Mouse (Mus musculus) liver, embryonic 14.5 days (tissue): ENCODE results near the gene Adprm. TPM values are rescaled to one million over a fixed set of nuclear protein-coding genes. Genes with fewer than 3 reads are reported as not detected.
A peak's percentile ranks its signal among the peaks of the same experiment; 100 is the strongest.

Experiments used
- ATAC-seq: fragments of 200-750 bp; cut with Nextera tagmentation; 2 replicates; pipeline ENCODE4 v1.8.0; 2017; ENCODE audit warnings: moderate number of reproducible peaks, mild to moderate bottlenecking, moderate library complexity; ENCODE audit not compliant: insufficient read depth
- DNase-seq, 3 experiments: peaks; one replicate each; pipeline ENCODE4 v3.0.0-alpha.2; 2012 to 2013; ENCODE audit warnings: low read depth in 3 of 3, low spot score in 3 of 3
- H3K27ac ChIP-seq: fragments of 300-500 bp; sonication (generic); 2 replicates; pipeline ENCODE4 v1.5.1; 2014; ENCODE audit warnings: moderate library complexity, mild to moderate bottlenecking, control low read depth, inconsistent platforms
- H3K27me3 ChIP-seq: fragments of 300-500 bp; sonication (generic); 2 replicates; pipeline ENCODE4 v1.6.1; 2014; ENCODE audit warnings: mild to moderate bottlenecking, low read length, moderate library complexity; ENCODE audit not compliant: control insufficient read depth, insufficient read depth
- H3K36me3 ChIP-seq: fragments of 300-500 bp; sonication (generic); replicated peaks from 2 replicates; pipeline ENCODE4 v1.6.1; 2014; ENCODE audit warnings: low read depth; ENCODE audit not compliant: control insufficient read depth, insufficient read depth
- H3K4me1 ChIP-seq, 2 experiments: fragments of 200-500 bp in 1 of 2; fragments of 300-500 bp in 1 of 2; sonication (generic) in 1 of 2; replicated peaks; 2 replicates each; pipeline ENCODE4 v1.6.1; 2012 to 2014; ENCODE audit warnings: antibody characterized with exemption in 1 of 2, inconsistent platforms in 1 of 2, low read length in 1 of 2; ENCODE audit not compliant: control insufficient read depth in 2 of 2, insufficient read depth in 2 of 2
- H3K4me2 ChIP-seq: fragments of 300-500 bp; sonication (generic); 2 replicates; pipeline ENCODE4 v1.6.1; 2014; ENCODE audit warnings: low read depth, mild to moderate bottlenecking, control low read depth, moderate library complexity
- H3K4me3 ChIP-seq, 2 experiments: fragments of 200-500 bp in 1 of 2; fragments of 300-500 bp in 1 of 2; sonication (generic) in 1 of 2; 2 replicates each; pipeline ENCODE4 v1.5.1; 2012 to 2014; ENCODE audit warnings: low read depth in 2 of 2, low read length in 2 of 2, mild to moderate bottlenecking in 2 of 2, control low read depth in 1 of 2, inconsistent platforms in 1 of 2, moderate library complexity in 1 of 2; ENCODE audit not compliant: insufficient read depth in 1 of 2
- H3K9ac ChIP-seq: fragments of 300-500 bp; sonication (generic); replicated peaks from 2 replicates; pipeline ENCODE4 v1.6.1; 2014; ENCODE audit warnings: mild to moderate bottlenecking, control low read depth, moderate library complexity
- H3K9me3 ChIP-seq: fragments of 300-500 bp; sonication (generic); 2 replicates; pipeline ENCODE4 v1.6.1; 2016; ENCODE audit warnings: low read length, mixed read lengths; ENCODE audit not compliant: control insufficient read depth
- CTCF ChIP-seq: IDR thresholded peaks from 2 replicates; pipeline ENCODE4 v1.5.1; 2016; ENCODE audit warnings: antibody characterized with exemption, low read depth, control low read depth
- EP300 ChIP-seq: IDR thresholded peaks from 2 replicates; pipeline ENCODE4 v1.6.1; 2016; ENCODE audit warnings: antibody characterized with exemption, low read depth
- WGBS: fragments of 180-500 bp; shearing (Covaris S2); extraction: QIAGEN DNeasy Blood & Tissue Kit; methylation state at CpG from one replicate; pipeline ENCODE4 v1.1.7; 2014; ENCODE audit not compliant: insufficient replicate concordance; 5-methylcytosine and 5-hydroxymethylcytosine counted together
- polyA plus RNA-seq, 2 experiments: library from polyadenylated mRNA; depleted of rRNA in 1 of 2; stranded (reverse) in 1 of 2; unstranded in 1 of 2; fragments of >200 nt; fragmentation: Nextera tagmentation in 1 of 2; extraction: Ambion mirVana in 1 of 2; gene quantifications; 2 replicates each; pipeline versions ENCODE4 v1.2.1 to v1.2.3; 2012 to 2014

Gene Adprm
- polyA plus RNA-seq, 2 experiments = 7.9 to 9.7 TPM

DNA sequence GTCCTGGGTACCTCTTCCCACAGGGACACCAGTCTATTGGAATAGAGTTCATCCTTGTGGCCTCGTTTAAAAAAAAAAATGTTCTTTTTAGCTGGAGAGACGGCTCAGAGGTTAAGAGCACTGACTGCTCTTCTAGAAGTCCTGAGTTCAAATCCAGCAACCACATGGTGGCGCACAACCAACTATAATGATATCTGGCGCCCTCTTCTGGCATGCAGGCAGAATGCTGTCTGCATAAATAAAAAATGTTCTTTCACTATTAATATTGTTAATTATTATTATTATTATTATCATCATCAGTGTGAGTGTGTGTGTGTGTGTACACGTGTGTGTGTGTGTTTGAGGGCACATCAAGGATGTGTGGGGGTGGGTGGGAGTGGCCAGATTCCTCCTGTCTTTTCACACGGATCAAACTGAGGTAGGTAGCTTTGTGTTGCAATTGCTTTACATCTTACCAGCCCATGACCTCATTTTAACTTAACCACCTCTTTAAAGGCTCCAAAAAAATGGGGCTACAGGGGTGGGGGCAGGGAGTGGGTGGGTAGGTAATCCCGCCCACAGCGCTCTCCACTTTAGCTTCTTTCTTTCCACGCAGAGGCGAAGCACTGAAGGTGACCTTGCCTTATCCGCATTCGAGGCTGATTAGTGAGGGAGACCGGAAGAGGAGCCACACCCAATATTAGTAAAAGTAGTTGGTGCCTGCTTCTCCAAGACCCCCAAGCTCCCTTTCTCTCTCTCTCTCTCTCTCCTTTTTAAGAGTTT, 29.9 kb downstream of the Adprm start:
- peaks cover 3 to 14% of the 10 kb centered on the region in 2 experiments; a peak in 2 of 4 replicates for H3K4me1 ChIP-seq
- ATAC-seq (no peak), DNase-seq (no peak)
- H3K9me3 ChIP-seq = no peaks in the 10 kb centered on the region
- no peaks in the 10 kb centered on the region; the same call in 1 of the 2 replicates for H3K27me3 ChIP-seq
- H3K4me3 ChIP-seq = no peak overlapping the region
- H3K36me3 ChIP-seq = no peaks in the 10 kb centered on the region
- no peak overlapping the region for H3K27ac ChIP-seq
- TF ChIP-seq EP300 (no peak), CTCF (peak; percentile 69)
- no peak overlapping the region for H3K4me2 ChIP-seq
- no peak overlapping the region for H3K9ac ChIP-seq
- 65% methylated on average over 13 of the region's 13 CpGs for WGBS

DNA sequence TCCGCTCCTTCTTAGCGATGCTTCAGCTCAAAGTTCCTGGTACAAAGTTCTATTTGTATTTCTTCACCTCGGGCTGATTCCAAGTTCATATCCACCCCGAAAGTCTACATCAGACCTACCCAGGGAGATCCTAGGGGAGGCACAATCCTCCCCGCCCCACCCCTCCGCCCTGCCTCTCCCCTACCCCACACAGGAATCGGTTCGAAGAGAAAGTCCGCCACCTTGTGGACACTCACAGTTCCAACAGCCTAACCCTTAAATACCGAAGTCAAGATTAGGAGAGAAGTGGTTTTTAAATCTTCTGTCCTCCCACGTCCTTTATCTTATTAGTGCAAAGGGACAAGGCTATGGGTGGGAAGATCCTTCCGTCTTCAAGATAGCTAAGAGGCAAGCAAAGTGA, 31.4 kb downstream of the Adprm start:
- H3K9me3 ChIP-seq = no peaks in the 10 kb centered on the region
- peak in 1 of 3 experiments; percentile 43 for DNase-seq
- no peak for ATAC-seq
- no peaks in the 10 kb centered on the region for H3K36me3 ChIP-seq
- 3% methylated on average over 12 of the region's 12 CpGs for WGBS
- peak overlapping the region; percentile 20; the same call in 1 of the 2 replicates for H3K4me2 ChIP-seq
- no peak overlapping the region for H3K9ac ChIP-seq
- TF ChIP-seq CTCF (peak; percentile 79), EP300 (no peak)
- H3K4me1 ChIP-seq = peaks cover 3 to 14% of the 10 kb centered on the region in 2 experiments; a peak in 2 of 4 replicates
- H3K27ac ChIP-seq = no peak overlapping the region
- no peaks in the 10 kb centered on the region; the same call in 1 of the 2 replicates for H3K27me3 ChIP-seq
- H3K4me3 ChIP-seq = no peak overlapping the region

DNA sequence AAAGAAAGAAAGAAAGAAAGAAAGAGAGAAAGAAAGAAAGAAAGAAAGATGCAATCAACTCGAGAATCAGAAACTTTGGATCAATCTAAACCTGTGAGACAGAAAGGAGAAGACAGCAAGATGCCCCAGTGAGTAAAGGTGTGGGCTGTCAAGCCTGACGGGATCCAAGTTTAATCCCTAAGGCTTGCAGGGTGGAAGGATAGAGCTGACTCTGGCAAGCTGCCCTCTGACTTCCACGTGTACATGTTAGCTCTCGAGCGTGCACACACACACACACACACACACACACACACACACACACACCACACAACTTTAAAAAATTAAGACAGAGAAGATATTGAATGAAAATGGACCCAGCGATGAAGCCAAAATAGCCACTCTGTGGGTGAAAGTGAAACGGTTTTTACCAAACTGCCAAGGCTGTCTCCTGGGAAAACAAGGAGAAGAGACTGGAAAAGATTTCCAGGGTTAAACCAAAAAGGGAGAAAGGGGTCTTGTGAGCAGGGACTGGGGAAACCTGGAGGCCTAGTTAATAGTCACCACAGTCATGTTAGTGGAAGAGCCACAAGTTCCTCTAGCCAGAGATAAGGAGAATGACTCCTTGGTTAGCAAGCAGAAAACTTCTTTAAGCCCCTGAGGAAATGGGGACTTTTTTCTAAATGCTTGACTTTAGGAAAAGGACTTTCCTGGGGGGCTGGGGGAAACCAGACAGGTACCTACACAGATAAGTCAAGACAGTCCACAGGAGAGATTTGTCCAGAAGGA, 32.5 kb downstream of the Adprm start:
- no peaks in the 10 kb centered on the region; the same call in 1 of the 2 replicates for H3K27me3 ChIP-seq
- H3K4me2 ChIP-seq = no peak overlapping the region
- no peak overlapping the region for H3K4me3 ChIP-seq
- no peaks in the 10 kb centered on the region for H3K36me3 ChIP-seq
- ATAC-seq = no peak
- no peak for DNase-seq
- no peak overlapping the region for H3K27ac ChIP-seq
- no peak for TF ChIP-seq CTCF
- no peak for TF ChIP-seq EP300
- 45% methylated on average over 7 of the region's 7 CpGs for WGBS
- H3K4me1 ChIP-seq = peaks cover 0 to 7% of the 10 kb centered on the region in 2 experiments; a peak in 2 of 4 replicates
- H3K9me3 ChIP-seq = no peaks in the 10 kb centered on the region
- no peak overlapping the region for H3K9ac ChIP-seq

DNA sequence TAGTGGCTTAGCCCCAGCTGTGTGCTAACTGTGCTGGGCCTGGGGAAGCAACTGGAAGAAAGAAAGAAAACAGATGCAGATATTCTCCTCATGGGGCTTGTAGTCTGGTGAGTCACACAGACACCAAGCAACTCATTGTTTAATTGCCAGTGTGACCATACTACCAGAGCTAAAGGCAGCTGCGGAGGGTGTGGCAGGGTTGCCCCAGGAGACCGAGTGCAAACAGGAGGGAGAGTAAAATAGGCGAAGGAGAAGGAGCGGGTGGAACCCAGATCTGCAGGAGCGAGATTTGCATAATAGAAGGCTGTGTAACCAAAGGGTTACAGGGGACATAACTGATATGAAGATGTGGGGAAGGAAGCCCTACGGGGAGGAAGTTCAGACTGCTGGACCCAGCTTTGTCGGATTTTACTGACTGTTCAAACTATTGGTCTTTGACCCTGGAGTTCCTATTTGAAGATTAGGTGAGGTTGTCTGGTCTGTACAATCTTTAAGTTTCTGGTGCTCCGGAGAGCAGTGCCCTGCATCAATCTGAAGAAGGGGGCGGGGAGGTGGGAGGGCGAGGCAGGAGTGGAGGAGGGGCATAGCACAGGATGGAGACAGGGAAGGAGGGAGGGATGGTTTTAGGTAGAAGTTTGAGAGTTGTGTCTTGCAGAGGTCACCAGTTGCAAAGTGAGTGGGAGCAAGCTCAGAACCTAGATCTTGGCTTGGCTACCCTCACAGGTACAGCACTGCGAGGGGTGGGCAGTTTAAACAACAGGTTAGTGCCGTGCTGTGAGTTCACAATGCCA, 34.4 kb downstream of the Adprm start:
- Histone ChIP-seq H3K9me3 (no peaks in the 10 kb centered on the region), H3K4me2 (no peak overlapping the region), H3K27me3 (no peaks in the 10 kb centered on the region; the same call in 1 of the 2 replicates), H3K9ac (no peak overlapping the region), H3K27ac (no peak overlapping the region), H3K4me3 (no peak overlapping the region), H3K36me3 (no peaks in the 10 kb centered on the region), H3K4me1 (peaks cover 0 to 4% of the 10 kb centered on the region in 2 experiments; a peak in 1 of 4 replicates)
- WGBS = 7% methylated on average over 12 of the region's 12 CpGs
- no peak for ATAC-seq
- TF ChIP-seq CTCF = no peak
- TF ChIP-seq EP300 = no peak
- DNase-seq = no peak
